Mouse (Mus musculus): ENCODE data around the gene Ube2u. TPM values are rescaled to one million over a fixed set of nuclear protein-coding genes. Genes with fewer than 3 reads are reported as not detected.
A peak's percentile ranks its signal among the peaks of the same experiment; 100 is the strongest.

Ube2u gene
- not detected in 2 replicates for total RNA-seq (2014; rRNA removed)
- polyA plus RNA-seq (2015; fragmentation: Nextera tagmentation; extraction: Ambion mirVana): 0.13 and 0.18 TPM in 2 replicates

DNA sequence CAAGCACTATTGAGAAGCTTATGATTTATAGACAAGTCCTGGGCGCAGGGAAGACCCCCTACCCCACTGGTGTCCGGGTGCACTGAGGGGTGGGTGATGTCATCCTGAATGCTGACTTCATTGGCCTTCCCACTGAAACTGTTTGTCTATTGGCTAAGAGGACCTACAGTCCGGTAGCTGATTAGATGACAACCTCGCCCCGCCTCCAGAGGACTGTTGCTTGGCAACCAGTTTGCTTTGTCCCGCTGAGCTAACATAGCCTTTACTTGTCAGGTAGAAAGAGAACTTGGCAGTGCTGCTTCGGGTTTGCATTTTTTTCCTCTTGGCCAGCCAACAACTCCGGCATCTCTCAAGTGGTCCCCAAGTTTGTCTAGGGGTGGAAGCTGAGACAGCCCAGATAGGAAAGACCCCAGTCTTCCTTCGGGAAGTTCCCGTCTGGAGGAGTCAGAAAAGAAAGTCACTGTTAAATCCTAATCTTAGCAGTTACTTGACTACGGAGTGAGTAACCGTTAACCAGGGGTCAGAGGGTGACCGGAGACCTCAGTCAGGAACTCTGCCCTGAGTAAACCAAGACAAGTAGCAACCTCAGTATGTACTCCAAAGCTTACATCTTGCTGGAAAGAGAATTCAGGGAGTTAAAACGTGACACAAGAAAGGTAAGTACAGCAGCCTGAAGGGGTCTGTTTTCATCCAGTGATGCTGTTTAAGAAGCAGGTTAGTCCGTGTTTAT, at the start of gene Ube2u:
Gene Ube2u, plus strand, starts transcription at position 258 of the 730 bp plus-strand sequence.
- Histone ChIP-seq H3K4me1 (ENCODE audit: insufficient read depth) (no peaks in the 10 kb centered on the region), H3K36me3 (ENCODE audit: insufficient read depth) (no peaks in the 10 kb centered on the region), H3K27ac (ENCODE audit: low read depth, low read length) (no peak within 1 kb of the TSS), H3K9me3 (ENCODE audit: low read length) (no peaks in the 10 kb centered on the region), H3K4me3 (ENCODE audit: low read depth, low read length) (peak within 1 kb of the TSS; percentile 14), H3K9ac (no peak within 1 kb of the TSS), H3K27me3 (ENCODE audit: insufficient read depth, low read length) (no peaks in the 10 kb centered on the region), H3K4me2 (ENCODE audit: low read depth) (peak within 1 kb of the TSS; percentile 41)
- DNase-seq (peak; percentile 73), ATAC-seq (peak; percentile 98)
- no peak for TF ChIP-seq CTCF (IDR thresholded peaks at IDR 0.05; ENCODE audit: low read depth)
- WGBS: 17% methylated on average over 15 of the region's 15 CpGs

DNA sequence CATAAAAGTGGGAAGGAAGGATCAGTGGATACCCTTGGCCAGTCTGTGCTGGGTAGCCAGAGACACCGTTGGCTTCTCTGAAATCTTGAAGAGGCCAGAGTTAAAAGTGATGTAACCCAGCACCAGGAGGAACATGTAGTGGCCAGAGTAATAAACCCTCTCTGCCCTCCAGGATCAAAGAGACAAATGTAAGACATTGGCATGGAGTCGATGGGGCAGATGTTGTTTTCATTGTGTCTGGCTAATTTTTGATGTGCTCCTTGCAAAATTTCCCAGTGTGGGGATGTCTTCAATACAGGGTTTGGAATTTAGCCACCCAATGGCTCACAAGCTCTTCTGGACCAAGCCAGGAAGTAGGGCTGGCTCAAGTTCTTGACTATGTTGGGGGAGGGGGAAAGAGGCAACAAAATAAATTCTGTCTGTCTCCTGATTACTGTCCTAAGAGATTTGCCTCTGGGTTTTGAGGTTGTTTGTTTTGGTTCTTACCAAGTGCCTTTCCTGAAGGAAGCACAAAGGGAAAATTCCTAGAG, 49.2 kb upstream of the Ube2u start:
- 0 out of 2 replicates have a peak, but pooled peaks cover 3% of the 10 kb centered on the region for H3K4me1 ChIP-seq (ENCODE audit: insufficient read depth)
- TF ChIP-seq CTCF (IDR thresholded peaks at IDR 0.05; ENCODE audit: low read depth): no peak
- no peaks in the 10 kb centered on the region for H3K27me3 ChIP-seq (ENCODE audit: insufficient read depth, low read length)
- no peak overlapping the region for H3K9ac ChIP-seq
- ATAC-seq (no peak), DNase-seq (no peak)
- WGBS: 85% methylated on average over 2 of the region's 2 CpGs
- no peaks in the 10 kb centered on the region for H3K9me3 ChIP-seq (ENCODE audit: low read length)
- no peak overlapping the region for H3K4me2 ChIP-seq (ENCODE audit: low read depth)
- H3K27ac ChIP-seq (ENCODE audit: low read depth, low read length): no peak overlapping the region
- H3K4me3 ChIP-seq (ENCODE audit: low read depth, low read length): no peak overlapping the region
- H3K36me3 ChIP-seq (ENCODE audit: insufficient read depth): no peaks in the 10 kb centered on the region

DNA sequence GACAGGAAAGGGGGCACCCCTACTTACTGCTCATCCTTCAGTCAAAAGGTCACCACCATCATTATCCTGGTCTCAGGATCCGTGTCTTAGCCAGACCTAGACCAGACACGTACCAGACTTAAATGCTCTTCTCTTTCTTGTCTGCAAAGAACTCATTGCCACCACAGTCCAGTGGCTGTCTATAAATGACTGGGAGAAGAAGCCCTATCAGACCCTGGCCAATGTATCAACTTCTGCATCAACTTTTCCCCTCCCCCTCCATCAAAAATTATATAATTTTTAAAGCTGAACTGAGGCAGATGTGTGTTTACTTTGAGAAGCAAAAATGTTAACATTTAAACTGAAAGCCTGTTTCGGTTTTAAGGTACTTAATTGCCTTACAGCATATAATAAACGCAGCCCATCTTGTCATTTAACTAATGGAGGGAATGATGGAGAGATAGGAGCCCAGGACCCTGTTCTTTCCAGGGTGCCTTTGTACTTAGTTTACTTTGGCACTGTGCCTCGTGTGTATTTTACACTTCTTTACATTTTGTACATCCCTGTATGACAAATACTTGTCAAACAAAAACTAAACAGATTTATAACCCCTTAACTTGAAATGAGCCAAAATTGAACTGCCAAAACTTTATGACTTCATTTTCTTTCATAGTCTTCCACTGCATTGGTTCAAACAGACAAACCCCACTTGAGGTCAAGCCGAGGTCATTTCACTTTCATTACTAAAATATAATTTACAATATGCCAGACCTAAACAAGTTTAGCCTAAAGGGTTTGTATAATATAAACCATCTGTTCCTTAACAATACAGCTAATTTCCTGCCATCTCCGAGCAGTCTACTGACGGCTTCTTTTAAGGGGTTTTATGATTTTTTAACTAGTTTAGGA, 43.1 kb upstream of the Ube2u start:
- no peaks in the 10 kb centered on the region for H3K27me3 ChIP-seq (ENCODE audit: insufficient read depth, low read length)
- ATAC-seq: no peak
- no peak for DNase-seq
- H3K4me3 ChIP-seq (ENCODE audit: low read depth, low read length): no peak overlapping the region
- H3K4me1 ChIP-seq (ENCODE audit: insufficient read depth): no peaks in the 10 kb centered on the region
- H3K27ac ChIP-seq (ENCODE audit: low read depth, low read length): no peak overlapping the region
- WGBS: 77% methylated on average over 8 of the region's 8 CpGs
- H3K9me3 ChIP-seq (ENCODE audit: low read length): no peaks in the 10 kb centered on the region
- H3K4me2 ChIP-seq (ENCODE audit: low read depth): no peak overlapping the region
- H3K36me3 ChIP-seq (ENCODE audit: insufficient read depth): no peaks in the 10 kb centered on the region
- no peak overlapping the region for H3K9ac ChIP-seq
- TF ChIP-seq CTCF (IDR thresholded peaks at IDR 0.05; ENCODE audit: low read depth): no peak

DNA sequence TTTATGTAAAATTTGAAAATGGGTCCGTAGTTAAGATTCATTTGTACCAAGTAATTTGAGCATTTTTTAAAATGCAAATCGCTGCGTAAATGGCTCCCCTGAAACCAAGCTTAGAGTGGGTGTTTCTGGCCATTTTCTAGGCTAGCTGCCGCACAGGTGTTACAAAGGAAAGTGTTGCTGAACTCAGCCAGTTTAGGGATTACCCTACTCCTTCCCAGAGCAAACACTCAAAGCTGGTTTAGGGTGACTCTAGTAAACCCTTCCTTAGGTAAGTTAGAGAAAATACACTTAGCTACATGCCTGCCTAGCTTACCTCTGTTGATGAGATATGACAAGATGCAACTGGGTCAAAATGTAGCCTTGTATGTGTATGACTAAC, 42.5 kb upstream of the Ube2u start:
- Histone ChIP-seq H3K9ac (no peak overlapping the region), H3K9me3 (ENCODE audit: low read length) (no peaks in the 10 kb centered on the region), H3K27ac (ENCODE audit: low read depth, low read length) (no peak overlapping the region), H3K4me2 (ENCODE audit: low read depth) (no peak overlapping the region), H3K4me1 (ENCODE audit: insufficient read depth) (no peaks in the 10 kb centered on the region), H3K36me3 (ENCODE audit: insufficient read depth) (no peaks in the 10 kb centered on the region), H3K27me3 (ENCODE audit: insufficient read depth, low read length) (no peaks in the 10 kb centered on the region), H3K4me3 (ENCODE audit: low read depth, low read length) (no peak overlapping the region)
- ATAC-seq (no peak), DNase-seq (no peak)
- no peak for TF ChIP-seq CTCF (IDR thresholded peaks at IDR 0.05; ENCODE audit: low read depth)
- WGBS: 76% methylated on average over 4 of the region's 4 CpGs

DNA sequence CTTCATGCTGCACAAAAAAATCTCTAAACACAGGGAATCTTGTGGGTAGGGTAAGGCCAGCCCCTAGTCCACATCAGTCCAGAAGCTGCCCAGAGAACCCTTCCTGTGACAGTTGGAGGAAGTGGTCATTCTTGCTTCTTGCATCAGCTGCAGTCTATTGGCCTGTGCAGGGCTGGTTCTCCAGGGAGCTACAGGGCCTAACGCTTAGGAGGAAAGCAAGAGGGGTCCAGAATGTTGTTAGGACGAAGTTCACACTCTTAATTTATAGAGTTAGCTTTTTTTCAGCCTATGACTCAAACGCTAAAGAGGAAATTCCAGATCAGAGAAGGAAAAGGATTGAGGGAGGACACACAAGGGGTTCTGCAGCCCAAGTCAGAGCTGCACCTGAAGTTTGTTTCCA, 31.8 kb upstream of the Ube2u start:
- Histone ChIP-seq H3K4me1 (ENCODE audit: insufficient read depth) (no peaks in the 10 kb centered on the region), H3K9ac (no peak overlapping the region), H3K36me3 (ENCODE audit: insufficient read depth) (no peaks in the 10 kb centered on the region), H3K9me3 (ENCODE audit: low read length) (no peaks in the 10 kb centered on the region), H3K27ac (ENCODE audit: low read depth, low read length) (no peak overlapping the region), H3K4me3 (ENCODE audit: low read depth, low read length) (no peak overlapping the region), H3K27me3 (ENCODE audit: insufficient read depth, low read length) (no peaks in the 10 kb centered on the region), H3K4me2 (ENCODE audit: low read depth) (no peak overlapping the region)
- DNase-seq: no peak
- ATAC-seq: no peak
- no peak for TF ChIP-seq CTCF (IDR thresholded peaks at IDR 0.05; ENCODE audit: low read depth)
- WGBS: 74% methylated on average over 3 of the region's 3 CpGs

DNA sequence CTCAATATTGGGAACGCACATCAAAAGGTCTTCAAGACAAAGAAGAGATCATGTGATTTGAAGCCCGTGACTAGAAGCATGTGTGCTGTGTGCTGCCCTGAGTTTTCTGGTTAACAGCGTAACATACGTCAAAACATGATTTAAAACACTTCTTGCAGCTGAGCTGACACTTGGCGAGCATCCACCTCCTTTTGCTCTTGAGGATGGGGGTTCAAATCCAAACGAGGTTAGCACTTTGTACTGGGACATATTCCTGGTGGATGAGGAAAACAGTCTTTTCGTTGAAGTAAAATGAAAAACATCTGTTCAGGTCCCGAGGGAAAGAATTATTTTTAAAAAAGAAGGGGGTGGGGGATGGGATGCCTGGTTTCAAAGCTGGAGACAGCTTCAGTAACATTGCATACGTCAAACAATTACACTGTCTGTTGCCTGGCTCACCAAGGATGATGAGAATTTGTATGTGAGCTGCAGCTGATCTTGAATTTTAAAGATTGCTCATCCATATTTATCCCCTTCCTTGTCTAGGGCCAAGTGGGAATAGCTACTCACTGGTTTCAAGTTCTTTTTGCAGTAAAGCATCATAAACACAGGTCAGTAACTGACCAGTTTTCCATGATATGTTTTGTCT, 16.0 kb upstream of the Ube2u start:
- DNase-seq (peak; percentile 16), ATAC-seq (peak; percentile 64)
- H3K27ac ChIP-seq (ENCODE audit: low read depth, low read length): no peak overlapping the region
- WGBS: 43% methylated on average over 9 of the region's 9 CpGs
- no peaks in the 10 kb centered on the region for H3K27me3 ChIP-seq (ENCODE audit: insufficient read depth, low read length)
- no peaks in the 10 kb centered on the region for H3K36me3 ChIP-seq (ENCODE audit: insufficient read depth)
- no peak for TF ChIP-seq CTCF (IDR thresholded peaks at IDR 0.05; ENCODE audit: low read depth)
- H3K9ac ChIP-seq: no peak overlapping the region
- H3K9me3 ChIP-seq (ENCODE audit: low read length): no peaks in the 10 kb centered on the region
- no peak overlapping the region for H3K4me2 ChIP-seq (ENCODE audit: low read depth)
- H3K4me1 ChIP-seq (ENCODE audit: insufficient read depth): no peaks in the 10 kb centered on the region
- no peak overlapping the region for H3K4me3 ChIP-seq (ENCODE audit: low read depth, low read length)
